Mouse (Mus musculus): ENCODE data around the gene Atpaf2.

DNA sequence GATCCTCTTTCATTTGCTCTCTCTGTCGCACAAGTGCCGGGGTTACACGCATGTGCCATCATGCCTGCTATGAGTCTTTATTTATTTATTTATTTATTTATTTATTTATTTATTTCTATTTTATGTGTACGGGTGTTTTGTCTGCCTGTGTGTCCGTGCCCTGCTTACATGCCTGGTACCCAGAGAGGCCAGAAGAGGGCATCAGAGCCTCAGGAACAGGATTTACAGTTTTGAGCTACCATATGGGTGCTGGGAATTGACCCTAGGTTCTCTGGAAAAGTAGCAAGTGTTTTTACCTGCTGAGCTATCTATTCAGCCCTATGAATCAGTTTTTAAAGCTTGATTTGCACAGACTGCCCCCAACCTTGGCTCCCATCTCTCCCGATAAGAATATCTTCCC lies 34.7 kb downstream of the Atpaf2 start:
- TF ChIP-seq POLR2A (IDR thresholded peaks at IDR 0.05; ENCODE audit: borderline replicate concordance, extremely low read depth, low read depth, low read length): no peak
- no peak for TF ChIP-seq CTCF (IDR thresholded peaks at IDR 0.05; ENCODE audit: insufficient read depth, low read length)

All from lung, adult 2 months (tissue).